Mouse (Mus musculus): ENCODE measurements around the gene Rnf10. TPM values are rescaled to one million over a fixed set of nuclear protein-coding genes. Genes with fewer than 3 reads are reported as not detected.

Gene Rnf10
- total RNA-seq, 1 experiment, result 134 TPM

DNA sequence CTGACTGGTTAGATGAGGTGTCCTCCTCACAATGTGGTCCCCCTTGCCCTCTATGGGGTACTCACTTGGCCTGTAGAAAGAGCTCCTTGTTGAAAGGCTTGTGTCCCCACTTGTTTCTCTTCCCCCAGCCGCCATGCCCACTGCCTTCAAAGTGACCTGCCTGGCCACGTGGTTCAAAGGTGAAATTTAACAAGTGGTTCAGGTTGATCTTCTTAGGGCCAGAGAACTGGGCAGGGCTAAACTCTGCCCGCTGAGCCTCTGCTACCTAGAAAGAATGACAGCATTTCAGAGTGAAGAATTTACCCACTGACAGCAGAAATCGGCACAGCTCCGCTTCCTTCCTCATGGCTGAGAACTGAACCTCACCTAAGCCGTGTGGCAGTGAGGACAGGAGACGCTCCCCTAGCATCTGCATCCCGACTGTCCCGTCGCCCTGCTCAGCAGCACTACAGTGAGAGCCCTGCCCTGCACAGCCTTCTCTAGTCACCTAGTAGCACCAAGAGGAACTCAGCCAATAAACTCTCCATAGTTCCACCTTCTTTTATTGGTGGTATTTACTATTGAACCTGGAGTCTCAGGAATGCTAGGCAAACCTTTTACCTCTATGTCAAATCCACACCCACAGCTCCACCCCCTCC lies 15.7 kb downstream of the Rnf10 start:
- H3K36me3 ChIP-seq (ENCODE audit: control insufficient read depth, insufficient read depth, low read length, poor library complexity, severe bottlenecking), result peaks cover 47% of the 10 kb centered on the region
- no peaks in the 10 kb centered on the region for H3K9me3 ChIP-seq (ENCODE audit: control insufficient read depth, insufficient read depth, low read depth, low read length)
- no peak for TF ChIP-seq ZC3H11A (IDR thresholded peaks at IDR 0.05; ENCODE audit: borderline replicate concordance, low read depth, low read length)
- no peak for TF ChIP-seq CHD2 (IDR thresholded peaks at IDR 0.05; ENCODE audit: low read depth, low read length)
- TF ChIP-seq HCFC1 (IDR thresholded peaks at IDR 0.05; ENCODE audit: borderline replicate concordance, insufficient read depth, low read length), result no peak
- no peak for TF ChIP-seq ZNF384 (IDR thresholded peaks at IDR 0.05; ENCODE audit: low read depth, low read length)
- no peak for TF ChIP-seq MAFK (IDR thresholded peaks at IDR 0.05; ENCODE audit: insufficient read depth, low read depth, low read length)
- no peak overlapping the region for H3K27ac ChIP-seq (ENCODE audit: insufficient read depth, low read depth, low read length, poor library complexity, severe bottlenecking)
- no peak for DNase-seq (ENCODE audit: low read depth, low spot score)
- H3K4me1 ChIP-seq (ENCODE audit: control insufficient read depth in 2 of 2, insufficient read depth in 2 of 2, low read length in 2 of 2, poor library complexity in 1 of 2), result peaks cover 0 to 3% of the 10 kb centered on the region in 2 experiments; a peak in 1 of 4 replicates
- no peak overlapping the region for H3K4me3 ChIP-seq (ENCODE audit: insufficient read depth in 1 of 2, low read depth in 1 of 2, low read length in 2 of 2, poor library complexity in 1 of 2, severe bottlenecking in 1 of 2)
- no peak overlapping the region for H3K9ac ChIP-seq (ENCODE audit: insufficient read depth, low read depth, low read length, poor library complexity, severe bottlenecking)
- in situ Hi-C loops (cut with MboI; ENCODE audit: low sequenced_read_pairs in 2 of 2, unreplicated experiment in 2 of 2), result no loop called here

DNA sequence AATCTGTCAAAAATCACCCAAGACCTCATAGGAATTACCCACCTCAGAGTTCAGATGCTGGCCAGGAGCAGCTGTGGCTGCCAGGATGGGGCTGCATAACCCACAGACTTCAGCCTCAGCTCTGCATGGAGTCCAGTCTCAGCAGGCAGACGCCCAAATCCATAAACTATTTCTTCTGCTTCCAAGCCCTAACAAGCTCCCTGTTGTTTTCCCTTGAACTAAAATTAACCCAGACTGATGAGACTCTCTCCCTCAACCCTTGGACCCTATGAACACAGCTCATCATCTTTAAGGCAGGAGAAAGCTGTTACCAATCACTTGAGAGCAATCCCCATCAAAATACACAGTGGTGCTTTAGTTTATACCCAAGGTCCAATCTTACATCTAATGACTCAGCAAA lies 17.2 kb downstream of the Rnf10 start:
- no peaks in the 10 kb centered on the region for H3K9me3 ChIP-seq (ENCODE audit: control insufficient read depth, insufficient read depth, low read depth, low read length)
- H3K36me3 ChIP-seq (ENCODE audit: control insufficient read depth, insufficient read depth, low read length, poor library complexity, severe bottlenecking), result peaks cover 58% of the 10 kb centered on the region
- no peak overlapping the region for H3K9ac ChIP-seq (ENCODE audit: insufficient read depth, low read depth, low read length, poor library complexity, severe bottlenecking)
- DNase-seq (ENCODE audit: low read depth, low spot score), result no peak
- H3K27ac ChIP-seq (ENCODE audit: insufficient read depth, low read depth, low read length, poor library complexity, severe bottlenecking), result no peak overlapping the region
- TF ChIP-seq HCFC1 (IDR thresholded peaks at IDR 0.05; ENCODE audit: borderline replicate concordance, insufficient read depth, low read length) (no peak), MAFK (IDR thresholded peaks at IDR 0.05; ENCODE audit: insufficient read depth, low read depth, low read length) (no peak), ZNF384 (IDR thresholded peaks at IDR 0.05; ENCODE audit: low read depth, low read length) (no peak)
- peaks cover 0 to 2% of the 10 kb centered on the region in 2 experiments; a peak in 1 of 4 replicates for H3K4me1 ChIP-seq (ENCODE audit: control insufficient read depth in 2 of 2, insufficient read depth in 2 of 2, low read length in 2 of 2, poor library complexity in 1 of 2)
- no peak overlapping the region for H3K4me3 ChIP-seq (ENCODE audit: insufficient read depth in 1 of 2, low read depth in 1 of 2, low read length in 2 of 2, poor library complexity in 1 of 2, severe bottlenecking in 1 of 2)
- in situ Hi-C loops (cut with MboI; ENCODE audit: low sequenced_read_pairs in 2 of 2, unreplicated experiment in 2 of 2), result no loop called here

DNA sequence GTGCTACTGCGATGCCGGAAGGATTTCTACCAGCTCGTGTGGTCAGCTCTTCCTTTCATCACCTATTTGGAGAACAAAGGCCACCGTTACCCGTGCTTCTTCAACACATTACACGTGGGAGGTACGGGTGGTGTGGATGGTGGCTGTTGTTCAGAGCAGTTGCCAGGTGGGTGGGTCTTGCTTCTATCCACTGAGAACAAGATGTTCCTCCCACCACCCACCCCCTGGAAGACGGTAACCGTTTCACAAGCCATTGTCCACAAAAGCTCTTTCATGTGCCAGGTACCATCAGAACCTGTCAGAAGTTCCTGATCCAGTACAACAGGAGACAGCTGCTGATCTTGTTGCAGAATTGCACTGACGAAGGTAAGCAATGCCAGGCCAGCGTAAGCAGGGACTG lies 32.5 kb downstream of the Rnf10 start:
- TF ChIP-seq ZNF384 (IDR thresholded peaks at IDR 0.05; ENCODE audit: low read depth, low read length), result no peak
- no peak for TF ChIP-seq ZC3H11A (IDR thresholded peaks at IDR 0.05; ENCODE audit: borderline replicate concordance, low read depth, low read length)
- no peak for TF ChIP-seq CHD2 (IDR thresholded peaks at IDR 0.05; ENCODE audit: low read depth, low read length)
- no peak for TF ChIP-seq HCFC1 (IDR thresholded peaks at IDR 0.05; ENCODE audit: borderline replicate concordance, insufficient read depth, low read length)
- no peak for TF ChIP-seq MAFK (IDR thresholded peaks at IDR 0.05; ENCODE audit: insufficient read depth, low read depth, low read length)
- no peak overlapping the region for H3K27ac ChIP-seq (ENCODE audit: insufficient read depth, low read depth, low read length, poor library complexity, severe bottlenecking)
- no peaks in the 10 kb centered on the region for H3K9me3 ChIP-seq (ENCODE audit: control insufficient read depth, insufficient read depth, low read depth, low read length)
- H3K36me3 ChIP-seq (ENCODE audit: control insufficient read depth, insufficient read depth, low read length, poor library complexity, severe bottlenecking), result peaks cover 49% of the 10 kb centered on the region
- no peak for DNase-seq (ENCODE audit: low read depth, low spot score)
- no peak overlapping the region for H3K9ac ChIP-seq (ENCODE audit: insufficient read depth, low read depth, low read length, poor library complexity, severe bottlenecking)
- H3K4me3 ChIP-seq (ENCODE audit: insufficient read depth in 1 of 2, low read depth in 1 of 2, low read length in 2 of 2, poor library complexity in 1 of 2, severe bottlenecking in 1 of 2), result no peak overlapping the region
- in situ Hi-C loops (cut with MboI; ENCODE audit: low sequenced_read_pairs in 2 of 2, unreplicated experiment in 2 of 2), result no loop called here
- peaks cover 0 to under 1% of the 10 kb centered on the region in 2 experiments; a peak in 1 of 4 replicates for H3K4me1 ChIP-seq (ENCODE audit: control insufficient read depth in 2 of 2, insufficient read depth in 2 of 2, low read length in 2 of 2, poor library complexity in 1 of 2)

DNA sequence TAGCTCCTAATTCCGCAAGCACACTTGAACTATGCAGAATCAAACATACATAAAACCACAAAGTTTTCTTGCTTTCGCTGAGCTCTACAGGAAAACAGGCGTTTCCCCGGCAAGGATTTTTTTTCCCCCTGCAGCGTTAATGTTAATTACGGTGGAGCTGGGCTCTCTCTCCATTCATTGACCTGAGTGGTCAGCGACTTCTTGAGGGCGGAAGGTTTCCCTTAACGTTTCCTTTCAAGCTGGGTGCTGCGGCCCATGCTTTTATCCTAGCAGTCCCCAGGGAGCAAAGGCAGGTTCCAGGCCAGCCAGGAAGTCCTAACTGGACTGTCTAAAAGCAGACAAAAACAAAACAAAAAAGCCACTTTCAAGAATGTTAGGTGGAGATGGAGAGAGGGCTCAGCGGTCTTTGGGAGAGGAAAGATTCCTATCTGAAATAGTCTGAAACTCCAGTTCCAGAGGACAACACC lies 33.9 kb downstream of the Rnf10 start:
- in situ Hi-C loops (cut with MboI; ENCODE audit: low sequenced_read_pairs in 2 of 2, unreplicated experiment in 2 of 2), result no loop called here
- Histone ChIP-seq H3K4me3 (ENCODE audit: insufficient read depth in 1 of 2, low read depth in 1 of 2, low read length in 2 of 2, poor library complexity in 1 of 2, severe bottlenecking in 1 of 2) (peak overlapping the region; percentile 79 to 85), H3K9ac (ENCODE audit: insufficient read depth, low read depth, low read length, poor library complexity, severe bottlenecking) (0 out of 2 replicates have a peak overlapping the region, but pooled peaks have one; percentile 12), H3K4me1 (ENCODE audit: control insufficient read depth in 2 of 2, insufficient read depth in 2 of 2, low read length in 2 of 2, poor library complexity in 1 of 2) (peaks cover 0 to 3% of the 10 kb centered on the region in 2 experiments; a peak in 1 of 4 replicates), H3K36me3 (ENCODE audit: control insufficient read depth, insufficient read depth, low read length, poor library complexity, severe bottlenecking) (peaks cover 35% of the 10 kb centered on the region), H3K9me3 (ENCODE audit: control insufficient read depth, insufficient read depth, low read depth, low read length) (no peaks in the 10 kb centered on the region), H3K27ac (ENCODE audit: insufficient read depth, low read depth, low read length, poor library complexity, severe bottlenecking) (no peak overlapping the region)
- TF ChIP-seq MAFK (IDR thresholded peaks at IDR 0.05; ENCODE audit: insufficient read depth, low read depth, low read length) (no peak), CHD2 (IDR thresholded peaks at IDR 0.05; ENCODE audit: low read depth, low read length) (no peak), ZNF384 (IDR thresholded peaks at IDR 0.05; ENCODE audit: low read depth, low read length) (no peak), ZC3H11A (IDR thresholded peaks at IDR 0.05; ENCODE audit: borderline replicate concordance, low read depth, low read length) (no peak), HCFC1 (IDR thresholded peaks at IDR 0.05; ENCODE audit: borderline replicate concordance, insufficient read depth, low read length) (no peak)
- no peak for DNase-seq (ENCODE audit: low read depth, low spot score)
